Mouse (Mus musculus) cortical plate, adult 2 months (tissue): ENCODE results near the gene Lmntd1.

Experiments
- CTCF ChIP-seq: fragments of 200-500 bp; IDR thresholded peaks from 2 replicates; pipeline ENCODE4 v1.5.1; 2011; ENCODE audit warnings: mild to moderate bottlenecking, control low read depth, low read length; ENCODE audit not compliant: insufficient read depth; ENCODE audit errors: extremely low read depth
- POLR2A ChIP-seq: fragments of 200-500 bp; IDR thresholded peaks from 2 replicates; pipeline ENCODE4 v1.6.1; 2011; ENCODE audit warnings: mild to moderate bottlenecking, low read length, control low read depth; ENCODE audit not compliant: insufficient read depth; ENCODE audit errors: extremely low read depth

- TF ChIP-seq CTCF (no peak), POLR2A (no peak)
Measured at GRCm38 (mm10) chr6:145397881-145398280, 216.2 kb downstream of the Lmntd1 start.
